Mouse (Mus musculus): ENCODE results near the gene Fam241a. TPM values are rescaled to one million over a fixed set of nuclear protein-coding genes. Genes with fewer than 3 reads are reported as not detected.

Gene Fam241a
- total RNA-seq (2021), result 1 to 10 TPM; 4.4 to 9.6 TPM
- long read RNA-seq, experiment 1, transcript Fam241a-202 (2 exons, 2,234 nt), result major isoform, 10 of 12 reads
- long read RNA-seq, experiment 1, partial matches to known transcripts, result 0 of 12 reads
- long read RNA-seq, experiment 1, other reads (novel, unspliced or antisense), result 0 of 12 reads
- long read RNA-seq, experiment 2, transcript Fam241a-202 (2 exons, 2,234 nt), result major isoform, 11 of 11 reads
- long read RNA-seq, experiment 2, partial matches to known transcripts, result 0 of 11 reads
- long read RNA-seq, experiment 2, other reads (novel, unspliced or antisense), result 0 of 11 reads

DNA sequence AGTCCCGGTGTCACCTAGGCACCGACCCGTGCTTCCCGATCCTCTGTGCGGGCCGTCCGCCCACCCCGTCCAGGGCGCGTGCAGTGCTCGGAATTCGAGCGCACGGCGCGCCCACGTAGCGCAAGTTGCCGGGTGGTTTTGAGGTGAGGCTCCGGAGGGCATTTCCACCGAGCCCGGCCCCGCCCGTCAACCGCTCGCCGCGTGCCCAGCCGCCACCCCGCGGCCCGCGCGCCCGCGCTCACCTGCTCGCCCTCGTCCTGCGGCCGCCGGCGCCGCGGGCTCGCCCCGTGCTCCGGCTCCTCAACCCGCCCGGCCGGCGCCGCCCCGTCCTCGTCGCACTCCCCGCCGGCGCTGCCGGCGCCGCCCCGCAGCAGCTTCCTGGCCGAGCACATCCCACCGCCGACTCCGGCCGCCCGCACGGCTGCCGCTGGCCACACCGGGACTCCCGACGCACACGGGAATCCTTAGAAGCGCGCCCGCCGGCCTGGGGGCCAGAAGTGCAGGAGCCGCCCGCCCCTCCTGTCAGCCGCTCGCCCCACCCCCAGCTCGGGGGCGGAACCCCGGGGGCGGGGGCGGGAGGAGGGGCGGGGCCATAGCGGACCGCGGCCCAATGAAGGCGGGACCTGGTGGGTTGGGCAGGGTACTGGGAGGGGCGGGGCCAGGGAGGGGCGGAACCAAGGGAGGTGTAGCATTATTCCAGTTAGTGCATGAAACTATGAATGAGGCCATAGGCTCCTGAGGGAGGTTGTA, at the start of gene Fam241a:
Fam241a (minus strand) TSS at position 533 of the 750 bp plus-strand sequence.
- peak; percentile 88 to 92 for DNase-seq (ENCODE audit: low spot score in 2 of 2)

DNA sequence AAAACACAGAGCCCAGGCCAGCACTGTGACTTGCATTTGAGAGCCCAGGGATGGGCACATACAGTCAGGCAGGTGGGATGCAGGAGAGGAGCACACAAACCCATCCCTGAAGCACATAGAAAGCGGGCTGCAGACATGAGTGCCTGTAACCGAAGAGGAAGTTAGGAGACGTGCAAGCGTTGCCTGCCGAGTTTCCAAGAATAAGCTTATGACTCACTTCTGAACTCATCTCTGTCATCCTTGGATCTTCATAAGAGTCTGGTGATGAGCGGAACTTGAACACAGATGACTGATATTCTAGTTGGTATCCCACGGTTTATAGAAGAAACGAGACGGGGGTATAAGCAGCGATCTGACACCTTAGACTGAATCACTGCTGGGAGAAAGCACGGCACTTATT, 36.3 kb upstream of the Fam241a start:
- no peak for DNase-seq (ENCODE audit: low spot score in 2 of 2)

DNA sequence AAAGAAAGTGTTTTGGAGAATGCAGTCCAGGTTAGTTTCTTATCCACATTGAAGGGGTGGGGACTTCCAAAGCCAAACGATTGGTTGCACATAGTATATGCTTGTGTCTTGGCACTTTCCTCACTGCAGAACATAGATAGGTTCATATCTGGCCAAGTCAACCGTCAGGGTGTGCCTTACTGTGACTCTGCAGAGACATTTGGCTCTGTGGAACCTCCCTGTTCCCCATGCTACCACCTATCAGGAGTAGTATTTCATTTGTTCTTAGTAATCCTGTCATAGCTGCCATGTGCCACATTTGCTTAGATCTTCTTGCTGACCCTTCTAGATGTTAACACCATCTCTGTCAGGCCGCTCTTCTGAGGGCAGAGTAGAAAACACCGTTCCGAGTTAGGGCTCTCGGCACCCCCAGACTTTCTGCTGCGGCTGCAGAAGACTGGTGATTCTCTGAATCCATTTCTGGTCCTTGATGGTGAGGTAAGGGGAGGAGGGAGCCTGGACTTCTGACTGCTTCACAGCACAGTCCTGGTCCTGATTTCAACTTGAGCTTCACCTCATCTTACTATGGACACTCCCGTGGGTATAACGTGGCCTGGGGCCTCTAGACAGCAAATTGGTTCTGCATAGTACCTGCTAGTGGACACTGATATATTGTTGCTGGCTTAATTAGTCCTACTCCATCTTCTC, 34.3 kb upstream of the Fam241a start:
- DNase-seq (ENCODE audit: low spot score in 2 of 2), result no peak

DNA sequence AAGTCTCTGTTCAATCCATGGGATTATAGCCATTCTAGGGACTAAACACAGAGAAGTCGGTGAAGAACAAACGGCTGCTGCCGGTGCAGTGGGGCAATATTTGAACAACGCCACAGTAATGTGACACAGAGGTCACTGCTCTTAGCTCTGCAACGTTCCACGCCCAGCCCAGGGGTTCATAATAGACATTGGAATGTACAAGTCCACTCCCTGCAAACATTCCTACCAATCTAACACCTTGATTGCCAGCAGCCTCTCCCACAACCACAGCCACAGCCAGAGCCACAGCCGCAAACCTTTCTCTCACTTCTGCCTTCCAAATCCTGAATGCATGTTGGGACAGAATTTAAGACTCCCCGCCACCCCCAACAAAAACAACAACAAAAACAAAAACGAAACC, 33.8 kb upstream of the Fam241a start:
- DNase-seq (ENCODE audit: low spot score in 2 of 2), result no peak

DNA sequence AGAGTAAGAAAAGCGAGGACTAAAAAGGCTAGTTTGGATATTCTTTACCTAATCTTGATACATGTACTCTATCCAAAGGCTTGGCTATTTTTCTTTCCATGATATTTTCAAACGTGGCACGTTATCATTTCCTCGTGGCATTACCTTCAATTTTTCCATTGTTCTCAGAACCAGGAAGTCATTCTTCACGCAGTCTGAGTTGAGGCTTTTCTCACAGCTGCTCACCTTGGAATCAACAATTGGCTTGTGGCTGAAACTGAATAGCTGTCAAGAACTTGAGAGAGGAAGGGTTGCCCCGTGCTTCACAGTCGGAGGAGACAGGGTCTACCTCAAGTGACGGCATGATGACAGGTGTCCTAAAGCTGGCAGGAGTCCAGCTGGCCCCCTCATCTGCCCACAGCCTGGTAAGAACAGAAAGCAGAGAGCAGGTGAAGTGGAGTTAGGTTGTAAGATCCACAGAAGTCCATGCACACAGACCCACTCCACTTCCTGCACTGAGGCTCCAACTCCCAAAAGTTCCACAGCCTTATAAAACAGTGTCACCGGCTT, 30.6 kb upstream of the Fam241a start:
- DNase-seq (ENCODE audit: low spot score in 2 of 2), result no peak

DNA sequence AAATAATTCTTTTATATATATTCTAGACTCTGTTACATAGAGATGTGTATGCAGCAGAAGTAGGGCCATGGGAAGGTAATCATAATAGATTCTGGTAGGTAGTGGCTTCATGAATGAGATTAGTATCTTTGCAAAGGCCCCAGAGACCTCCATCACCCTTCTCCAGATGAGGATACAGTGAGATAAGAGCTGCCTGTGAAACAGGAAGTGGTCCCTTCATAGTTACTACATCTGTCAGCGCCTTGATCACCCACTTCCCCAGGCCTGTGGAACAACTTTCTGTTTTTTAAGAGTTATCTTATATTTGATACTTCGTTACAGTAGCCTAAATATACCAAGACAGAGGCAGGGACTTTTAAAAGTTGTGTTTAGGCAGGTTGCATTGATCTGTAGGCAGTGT, 28.3 kb upstream of the Fam241a start:
- DNase-seq (ENCODE audit: low spot score in 2 of 2), result no peak

DNA sequence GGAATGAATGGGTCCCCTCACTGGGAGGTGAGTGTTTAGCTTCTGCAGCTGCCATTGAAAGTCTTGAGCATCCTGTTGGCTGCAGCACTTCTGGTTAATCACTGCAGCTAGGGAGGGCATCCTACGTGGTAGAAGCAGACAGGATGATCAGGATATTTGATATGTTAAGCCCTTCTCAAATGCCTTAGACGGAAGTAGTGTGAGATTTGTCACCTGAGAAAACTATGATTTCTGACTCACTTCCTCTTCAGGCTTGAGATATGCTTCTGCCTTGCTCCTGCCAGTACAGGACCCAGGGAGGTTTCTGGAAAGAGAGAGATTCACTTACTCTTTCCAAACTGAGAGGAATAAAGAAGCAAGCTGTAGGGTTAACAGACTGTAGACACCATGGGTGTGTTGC, 27.1 kb upstream of the Fam241a start:
- no peak for DNase-seq (ENCODE audit: low spot score in 2 of 2)

DNA sequence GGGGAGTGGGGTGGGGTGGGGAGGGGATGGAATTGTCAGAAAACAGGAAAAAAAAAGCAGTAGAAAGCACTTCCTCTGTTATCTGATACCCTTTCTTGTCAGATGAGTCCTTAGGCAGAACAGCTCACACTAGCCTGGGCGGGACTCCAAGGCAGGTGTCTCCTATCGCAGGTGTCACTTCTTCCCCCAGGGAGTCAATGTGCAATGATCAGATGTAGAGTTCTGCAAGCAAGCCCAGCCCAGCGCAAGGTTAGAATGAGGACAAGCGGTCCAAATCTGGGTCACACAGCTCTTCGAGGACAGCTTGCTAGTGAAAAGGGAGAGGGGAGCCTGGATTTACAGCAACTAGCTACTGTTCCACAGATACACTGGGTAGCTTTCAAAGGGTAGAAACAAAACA, 26.0 kb upstream of the Fam241a start:
- no peak for DNase-seq (ENCODE audit: low spot score in 2 of 2)

DNA sequence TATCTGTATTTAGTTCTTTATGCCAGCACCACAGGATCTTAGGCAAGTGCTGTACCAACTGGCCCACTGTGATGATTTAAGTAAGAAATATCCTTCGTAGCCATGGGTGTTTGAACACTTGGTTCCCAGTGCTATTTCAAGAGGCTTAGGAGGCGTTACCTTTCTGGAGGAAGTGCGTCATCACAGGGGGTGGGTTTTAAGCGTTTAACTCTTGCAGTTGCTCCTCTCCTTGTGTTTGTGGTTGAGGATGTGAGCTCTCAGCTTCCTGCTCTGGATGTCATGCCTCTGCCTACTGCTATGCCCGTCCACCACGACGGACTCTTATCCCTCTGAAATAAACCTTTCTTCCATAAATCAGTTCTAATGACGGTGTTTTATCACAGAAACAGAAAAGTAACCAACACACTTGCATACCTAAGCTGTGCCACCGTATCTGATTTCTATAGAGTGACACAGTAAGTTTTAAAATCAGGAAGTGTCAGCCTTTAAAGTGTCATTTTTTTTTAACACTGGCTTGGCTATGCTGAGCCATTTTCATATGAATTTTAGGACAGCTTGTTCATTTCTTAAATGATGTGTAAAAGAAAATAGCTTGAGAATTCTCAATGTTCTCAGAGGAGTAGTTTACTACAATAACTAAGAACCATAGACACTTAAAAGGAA, 22.0 kb upstream of the Fam241a start:
- no peak for DNase-seq (ENCODE audit: low spot score in 2 of 2)

DNA sequence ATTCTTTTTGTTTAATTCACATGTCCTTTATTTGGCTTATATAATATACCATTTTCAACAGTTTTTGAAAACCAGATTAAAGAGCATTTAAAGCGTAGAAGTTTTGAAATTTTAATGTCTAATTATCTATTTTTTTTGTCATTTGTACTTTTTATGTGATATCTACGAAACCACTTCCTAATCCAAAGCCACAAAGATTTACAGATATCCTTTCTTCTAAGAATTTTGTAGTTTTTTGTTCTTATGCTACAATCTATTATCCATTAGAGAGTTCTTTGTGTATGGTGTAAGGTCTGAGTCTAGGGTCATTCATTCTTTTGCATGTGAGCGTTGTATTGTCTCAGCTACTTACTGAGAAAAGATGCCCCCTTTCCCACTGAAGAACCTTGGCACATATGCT, 21.4 kb upstream of the Fam241a start:
- DNase-seq (ENCODE audit: low spot score in 2 of 2), result no peak

DNA sequence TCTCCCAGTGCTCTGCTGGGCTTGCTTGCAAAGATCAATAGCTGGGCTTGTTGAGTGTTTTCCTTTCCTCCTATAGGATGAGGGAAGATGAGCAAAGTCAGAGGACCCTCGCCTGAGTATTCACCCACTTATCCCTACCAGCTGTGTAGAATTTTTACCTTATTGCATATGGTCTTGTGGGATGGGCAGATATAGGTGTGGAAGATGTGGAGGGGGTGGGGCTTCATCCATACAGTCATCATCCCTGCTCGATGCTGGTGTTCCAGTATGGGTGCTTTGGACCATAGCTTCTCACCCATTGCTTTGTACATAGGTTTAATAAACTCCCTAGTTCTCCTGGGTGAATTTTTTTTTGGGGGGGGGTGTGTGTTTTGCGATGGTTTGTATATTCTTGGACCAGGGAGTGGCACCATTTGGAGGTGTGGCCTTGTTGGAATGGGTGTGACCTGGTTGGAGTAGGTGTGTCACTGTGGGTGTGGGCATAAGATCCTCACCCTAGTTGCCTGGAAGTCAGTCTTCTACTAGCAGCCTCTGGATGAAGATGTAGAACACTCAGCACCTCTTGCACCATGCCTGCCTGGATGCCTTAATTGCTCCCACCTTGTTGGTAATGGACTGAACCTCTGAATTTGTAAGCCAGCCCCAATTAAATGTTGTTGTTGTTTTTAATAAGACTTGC, 19.7 kb upstream of the Fam241a start:
- no peak for DNase-seq (ENCODE audit: low spot score in 2 of 2)

DNA sequence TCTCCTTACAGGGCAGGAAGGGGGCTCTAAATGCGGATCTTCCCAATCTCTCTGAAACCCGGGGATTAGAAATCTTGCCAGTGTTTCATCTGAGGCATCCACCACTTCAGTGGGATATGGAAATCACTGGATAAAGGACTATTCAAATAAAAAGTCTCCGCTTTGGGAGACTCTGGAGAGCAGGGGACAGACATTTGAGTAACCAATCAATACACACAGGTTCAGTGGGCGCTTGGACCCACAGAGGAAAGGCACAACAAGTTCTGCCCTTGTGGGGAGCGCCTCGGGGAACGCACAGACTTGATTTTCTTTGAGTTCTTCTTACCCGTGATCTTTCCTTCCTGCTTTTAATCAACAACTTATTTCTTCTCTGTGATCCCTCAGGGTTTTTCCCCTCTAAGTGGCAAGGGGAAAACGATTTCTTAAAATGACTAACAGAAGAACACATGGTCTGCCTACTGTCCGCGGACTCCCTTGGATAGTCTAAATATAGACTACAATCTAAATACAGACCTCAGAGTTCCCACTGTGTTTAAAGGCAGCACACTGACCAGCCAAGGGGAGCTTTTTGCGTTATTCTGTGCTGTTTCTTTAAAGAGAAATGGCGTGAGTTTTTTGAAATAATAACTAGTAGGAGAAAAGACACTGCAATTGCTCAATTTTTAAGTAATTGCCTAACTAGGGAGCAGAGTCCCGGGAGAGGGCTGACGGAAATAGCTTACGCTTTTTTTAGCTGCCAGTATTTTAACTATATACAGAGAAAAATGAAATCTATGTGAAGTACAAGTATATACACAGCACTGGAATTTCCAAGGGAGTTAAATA, 18.0 kb upstream of the Fam241a start:
- DNase-seq (ENCODE audit: low spot score in 2 of 2), result no peak

DNA sequence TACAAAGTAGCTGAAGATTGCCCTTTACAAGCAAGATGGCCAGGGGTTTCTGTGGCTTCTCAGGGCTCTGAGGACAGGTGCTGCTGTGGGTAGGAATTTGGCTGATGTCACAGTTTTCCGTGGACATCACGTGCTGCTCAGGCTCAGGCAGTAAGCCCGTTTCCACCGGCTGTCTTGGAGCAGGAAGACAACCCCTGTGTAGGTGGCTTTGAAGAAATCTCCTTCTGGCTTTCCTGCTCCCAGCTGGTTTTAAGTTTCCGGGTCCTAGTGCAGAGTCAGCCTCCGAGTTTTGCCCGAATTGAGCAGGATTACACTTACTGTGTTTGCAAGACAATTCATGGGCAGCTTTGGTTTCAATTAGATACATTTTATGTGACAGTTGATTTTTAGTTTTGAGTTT, 13.8 kb upstream of the Fam241a start:
- DNase-seq (ENCODE audit: low spot score in 2 of 2), result no peak

DNA sequence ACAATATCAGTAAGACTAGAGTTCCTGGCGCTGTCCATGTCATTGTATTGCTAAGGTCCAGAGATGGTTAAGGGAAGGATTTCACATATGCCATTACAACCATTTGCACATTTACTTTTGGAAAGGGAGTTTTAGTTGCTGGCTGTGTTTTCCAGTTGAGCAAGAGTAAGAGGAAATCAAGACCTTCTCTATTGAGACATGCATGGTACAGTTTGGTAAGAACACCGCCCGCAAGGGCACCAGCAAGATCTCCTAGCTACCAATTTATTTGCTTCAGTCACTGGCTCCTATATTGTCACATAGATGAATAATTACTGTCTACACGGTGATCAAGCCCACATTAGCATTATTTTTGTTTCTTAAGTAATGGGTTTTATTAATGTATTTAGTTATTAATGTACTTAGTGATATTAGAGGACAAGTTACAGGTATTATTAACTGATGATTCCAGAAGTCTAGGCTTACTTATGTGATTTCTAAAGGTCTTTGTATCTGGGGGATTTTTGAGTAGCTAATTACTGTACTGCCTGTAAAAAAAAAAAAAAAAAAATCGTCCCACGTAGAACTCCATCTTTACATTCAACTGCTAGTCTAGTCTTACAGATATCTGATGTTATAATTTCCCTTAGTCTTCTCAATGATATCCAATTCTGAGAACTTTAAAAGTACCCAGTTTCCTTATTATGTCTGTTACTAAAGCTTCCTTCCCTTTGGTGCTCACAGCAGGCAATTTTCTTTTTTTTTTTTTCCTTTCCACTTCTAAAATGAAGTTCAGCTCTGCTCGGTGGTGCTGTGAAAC, 944 bp downstream of the Fam241a start:
- no peak for DNase-seq (ENCODE audit: low spot score in 2 of 2)

DNA sequence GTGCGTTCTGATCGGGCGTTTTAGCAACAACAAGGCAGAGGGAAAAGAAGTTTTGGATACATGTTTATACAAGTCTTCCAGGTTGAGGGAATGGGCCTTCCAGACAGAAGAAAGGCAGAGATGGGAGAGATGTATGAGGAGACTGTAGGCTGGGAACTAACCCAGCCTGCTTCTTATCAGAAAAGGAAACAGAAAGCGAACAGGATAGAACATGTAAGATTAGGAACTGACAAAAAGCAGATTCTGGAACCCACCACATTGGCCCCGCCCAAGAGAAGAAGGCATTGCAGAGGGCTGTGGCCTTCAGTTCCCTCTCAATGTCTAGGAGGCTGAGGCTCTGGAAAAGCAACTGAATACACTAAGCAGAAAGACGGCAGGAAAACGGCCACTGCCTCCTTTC, 2.2 kb downstream of the Fam241a start:
- no peak for DNase-seq (ENCODE audit: low spot score in 2 of 2)

DNA sequence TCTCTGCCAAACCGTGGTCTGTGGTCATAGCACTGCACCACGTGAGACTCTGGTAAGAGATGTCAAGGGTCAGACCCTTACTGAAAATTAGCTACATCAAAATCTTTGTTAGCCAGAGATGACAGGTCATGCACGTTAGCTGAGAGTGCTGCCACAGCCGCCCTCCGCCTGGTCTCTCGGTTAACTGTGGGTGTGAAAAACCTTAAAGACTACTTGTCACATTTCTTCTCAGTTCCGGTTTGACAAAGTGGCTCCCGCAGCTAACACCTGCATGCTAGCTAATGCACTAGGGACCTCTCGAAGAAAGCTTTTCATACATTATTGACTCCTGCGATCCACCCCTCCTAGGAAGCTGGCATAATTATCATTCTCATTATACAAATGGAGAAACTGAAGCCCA, 4.2 kb downstream of the Fam241a start:
- no peak for DNase-seq (ENCODE audit: low spot score in 2 of 2)

DNA sequence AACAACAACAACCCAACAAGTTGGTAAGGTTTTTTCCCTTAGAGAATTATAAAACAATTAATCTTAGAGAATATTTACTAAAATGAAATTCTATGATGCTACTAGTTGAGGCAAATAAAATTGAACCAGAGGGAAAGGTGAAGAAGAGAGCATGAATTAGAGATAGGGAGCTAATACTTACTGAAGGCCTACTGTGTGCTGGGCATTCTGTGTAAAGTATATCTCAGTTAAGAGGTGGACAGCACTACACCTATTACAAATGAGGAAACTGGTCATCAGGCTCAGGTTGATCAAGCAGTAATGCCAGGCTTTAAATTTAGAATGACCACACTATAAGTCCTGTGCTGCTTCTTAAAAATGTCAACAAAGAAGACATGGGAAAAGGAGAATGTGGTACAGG, 6.1 kb downstream of the Fam241a start:
- no peak for DNase-seq (ENCODE audit: low spot score in 2 of 2)

DNA sequence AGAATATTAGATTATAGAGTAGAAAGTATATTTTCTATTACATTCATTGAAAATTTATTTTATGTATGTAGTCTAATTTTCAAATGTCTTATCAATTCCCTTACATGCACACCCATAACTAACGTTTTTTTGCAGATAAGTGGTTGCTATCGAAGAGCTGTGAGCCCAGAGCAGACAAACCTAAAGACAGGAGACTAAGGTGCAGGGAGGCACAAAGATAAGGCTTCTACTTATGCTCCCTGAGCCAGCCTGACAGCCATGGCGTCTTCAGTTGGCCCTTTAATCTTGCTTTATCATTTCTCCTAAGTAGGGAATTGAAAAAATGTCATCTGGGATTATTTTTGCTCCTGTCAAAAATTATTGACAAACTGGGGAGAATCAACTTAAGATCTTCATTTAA, 6.6 kb downstream of the Fam241a start:
- no peak for DNase-seq (ENCODE audit: low spot score in 2 of 2)

DNA sequence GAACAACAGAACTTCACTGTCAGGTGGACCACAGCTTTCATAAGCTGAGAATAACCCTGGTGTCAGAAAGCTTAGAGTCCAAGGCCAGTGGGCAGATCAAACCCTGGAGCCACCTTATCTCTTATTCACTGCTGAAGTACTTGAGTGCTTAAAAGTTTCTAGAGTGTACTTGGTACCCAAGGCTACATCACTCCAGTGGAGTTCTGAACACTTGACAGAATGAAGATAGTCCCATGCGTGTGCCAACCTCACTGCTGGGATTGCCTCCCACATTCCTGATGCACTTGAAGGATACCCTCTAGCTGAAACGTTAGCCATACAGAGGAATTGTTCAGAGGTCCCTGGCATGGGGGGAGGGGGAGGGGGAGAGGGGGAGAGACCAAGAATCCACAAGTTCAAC, 14.4 kb downstream of the Fam241a start:
- no peak for DNase-seq (ENCODE audit: low spot score in 2 of 2)
